Mouse (Mus musculus): ENCODE measurements around the gene Zfp524. TPM values are rescaled to one million over a fixed set of nuclear protein-coding genes. Genes with fewer than 3 reads are reported as not detected.
"Not testable (repeated sequence)": the region's sequence is repeated elsewhere in the genome, so short reads cannot be mapped to it uniquely, and the experiment has no call there.

Zfp524 gene
- total and polyA plus RNA-seq, 2 experiments from 2014 or later, result 3.5 to 7.3 TPM

GRCm38 (mm10) chr7:4995268-4996002 is 18.8 kb upstream of the Zfp524 start:
- H3K9ac ChIP-seq (replicated peaks; ENCODE audit: low read length, poor library complexity, severe bottlenecking), result peak overlapping the region; percentile 99
- WGBS, result 4% methylated on average over 19 of the region's 19 CpGs
- H3K27me3 ChIP-seq (ENCODE audit: insufficient read depth, low read length), result no peaks in the 10 kb centered on the region
- peaks cover 17% of the 10 kb centered on the region for H3K36me3 ChIP-seq (ENCODE audit: insufficient read depth, low read length)
- peak overlapping the region; percentile 88 for H3K27ac ChIP-seq (ENCODE audit: low read depth, low read length)
- no peaks in the 10 kb centered on the region for H3K9me3 ChIP-seq (ENCODE audit: low read length)
- H3K4me3 ChIP-seq (ENCODE audit: low read depth, low read length), result peak overlapping the region; percentile 84
- H3K4me1 ChIP-seq (ENCODE audit: insufficient read depth, low read length), result peaks cover 14% of the 10 kb centered on the region
- TF ChIP-seq CTCF (IDR thresholded peaks at IDR 0.05), result no peak
- ATAC-seq (ENCODE audit: low FRiP score) (peak; percentile 15), DNase-seq (ENCODE audit: low spot score) (peak; percentile 12)
- H3K4me2 ChIP-seq (ENCODE audit: low read depth, low read length, poor library complexity, severe bottlenecking), result peak overlapping the region; percentile 91

- Histone ChIP-seq H3K36me3 (ENCODE audit: insufficient read depth, low read length) (peaks cover 17% of the 10 kb centered on the region), H3K9ac (replicated peaks; ENCODE audit: low read length, poor library complexity, severe bottlenecking) (peak within 1 kb of the TSS; percentile 99), H3K4me3 (ENCODE audit: low read depth, low read length) (peak within 1 kb of the TSS; percentile 84), H3K4me2 (ENCODE audit: low read depth, low read length, poor library complexity, severe bottlenecking) (peak within 1 kb of the TSS; percentile 91), H3K27me3 (ENCODE audit: insufficient read depth, low read length) (no peaks in the 10 kb centered on the region), H3K27ac (ENCODE audit: low read depth, low read length) (peak within 1 kb of the TSS; percentile 88), H3K9me3 (ENCODE audit: low read length) (no peaks in the 10 kb centered on the region), H3K4me1 (ENCODE audit: insufficient read depth, low read length) (peaks cover 14% of the 10 kb centered on the region)
- no peak for TF ChIP-seq CTCF (IDR thresholded peaks at IDR 0.05)
- 3% methylated on average over 14 of the region's 26 CpGs for WGBS
- DNase-seq (ENCODE audit: low spot score), result peak; percentile 94
- peak; percentile 85 for ATAC-seq (ENCODE audit: low FRiP score)
Measured at GRCm38 (mm10) chr7:4996003-4996895, 18.0 kb upstream of the Zfp524 start, which contains the start of gene Zfp579. Gene Zfp579, minus strand, starts transcription at chr7:4996158.

GRCm38 (mm10) chr7:4996934-4997333 is 17.3 kb upstream of the Zfp524 start:
- peaks cover 14% of the 10 kb centered on the region for H3K4me1 ChIP-seq (ENCODE audit: insufficient read depth, low read length)
- peak overlapping the region; percentile 88 for H3K27ac ChIP-seq (ENCODE audit: low read depth, low read length)
- H3K4me3 ChIP-seq (ENCODE audit: low read depth, low read length), result peak overlapping the region; percentile 84
- peak overlapping the region; percentile 99 for H3K9ac ChIP-seq (replicated peaks; ENCODE audit: low read length, poor library complexity, severe bottlenecking)
- H3K4me2 ChIP-seq (ENCODE audit: low read depth, low read length, poor library complexity, severe bottlenecking), result peak overlapping the region; percentile 91
- DNase-seq (ENCODE audit: low spot score) (no peak), ATAC-seq (ENCODE audit: low FRiP score) (no peak)
- WGBS, result 61% methylated on average over 6 of the region's 8 CpGs
- peaks cover 12% of the 10 kb centered on the region for H3K36me3 ChIP-seq (ENCODE audit: insufficient read depth, low read length)
- no peaks in the 10 kb centered on the region for H3K27me3 ChIP-seq (ENCODE audit: insufficient read depth, low read length)
- H3K9me3 ChIP-seq (ENCODE audit: low read length), result no peaks in the 10 kb centered on the region
- no peak for TF ChIP-seq CTCF (IDR thresholded peaks at IDR 0.05)

GRCm38 (mm10) chr7:4999876-5000275 is 14.3 kb upstream of the Zfp524 start:
- peak; percentile 48 for TF ChIP-seq CTCF (IDR thresholded peaks at IDR 0.05)
- H3K9ac ChIP-seq (replicated peaks; ENCODE audit: low read length, poor library complexity, severe bottlenecking), result no peak overlapping the region
- no peak for DNase-seq (ENCODE audit: low spot score)
- peaks cover 5% of the 10 kb centered on the region; the same call in 1 of the 2 replicates for H3K4me1 ChIP-seq (ENCODE audit: insufficient read depth, low read length)
- no peak overlapping the region for H3K27ac ChIP-seq (ENCODE audit: low read depth, low read length)
- H3K27me3 ChIP-seq (ENCODE audit: insufficient read depth, low read length), result no peaks in the 10 kb centered on the region
- no peaks in the 10 kb centered on the region for H3K9me3 ChIP-seq (ENCODE audit: low read length)
- 74% methylated on average over 2 of the region's 2 CpGs for WGBS
- no peak for ATAC-seq (ENCODE audit: low FRiP score)
- H3K4me3 ChIP-seq (ENCODE audit: low read depth, low read length), result no peak overlapping the region
- no peak overlapping the region for H3K4me2 ChIP-seq (ENCODE audit: low read depth, low read length, poor library complexity, severe bottlenecking)
- no peaks in the 10 kb centered on the region for H3K36me3 ChIP-seq (ENCODE audit: insufficient read depth, low read length)

- not testable (repeated sequence) for H3K4me2 ChIP-seq (ENCODE audit: low read depth, low read length, poor library complexity, severe bottlenecking)
Measured at GRCm38 (mm10) chr7:5002876-5003275, 11.3 kb upstream of the Zfp524 start.

More at GRCm38 (mm10) chr7:5002876-5003275, 11.3 kb upstream of the Zfp524 start:
- not testable (repeated sequence) for H3K9me3 ChIP-seq (ENCODE audit: low read length); H3K9ac ChIP-seq (replicated peaks; ENCODE audit: low read length, poor library complexity, severe bottlenecking); H3K4me3 ChIP-seq (ENCODE audit: low read depth, low read length); ATAC-seq (ENCODE audit: low FRiP score); H3K4me1 ChIP-seq (ENCODE audit: insufficient read depth, low read length); H3K27ac ChIP-seq (ENCODE audit: low read depth, low read length); DNase-seq (ENCODE audit: low spot score); H3K27me3 ChIP-seq (ENCODE audit: insufficient read depth, low read length)
- peaks cover 11% of the 10 kb centered on the region for H3K36me3 ChIP-seq (ENCODE audit: insufficient read depth, low read length)
- WGBS, result 70% methylated on average over 8 of the region's 8 CpGs

All from midbrain, postnatal 0 days (tissue).